In the genomic region with DNA sequence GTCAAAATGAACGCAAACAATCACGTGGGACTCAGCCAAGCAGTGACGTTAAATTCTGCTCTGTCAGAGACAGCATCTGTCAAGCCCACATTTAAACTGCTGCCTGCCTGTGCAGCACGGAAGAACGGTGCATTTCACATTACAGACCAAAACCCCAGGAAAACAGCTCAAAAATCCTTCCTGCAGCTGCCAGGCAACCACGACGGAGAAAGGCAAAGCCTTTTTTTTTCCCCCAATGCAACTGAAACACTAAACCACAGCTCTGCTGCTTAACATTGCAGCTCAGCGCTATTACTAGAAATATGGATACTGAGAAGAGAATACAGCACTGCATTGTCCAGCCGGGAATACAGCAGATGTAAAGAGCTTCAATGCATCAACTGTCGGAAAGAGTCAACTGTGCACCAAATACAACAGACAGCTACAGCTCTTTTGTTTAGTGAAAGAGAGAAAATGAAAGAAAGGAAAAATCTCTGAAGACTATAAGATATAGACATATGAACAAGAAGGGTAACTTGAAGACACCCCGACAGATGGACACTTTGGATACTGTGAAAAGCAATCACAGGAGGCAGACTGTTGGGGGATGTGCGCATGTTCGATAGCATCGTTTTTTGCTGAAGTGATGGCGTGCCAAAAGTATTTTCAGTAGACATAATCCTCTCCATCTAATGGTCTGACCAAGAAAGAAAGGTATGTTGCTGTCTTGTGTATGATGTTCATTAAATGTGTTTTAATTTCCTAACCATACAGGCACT, we compare ENCODE assay signal across 8 mouse cellular contexts. TPM values are rescaled to one million over a fixed set of nuclear protein-coding genes. Genes with fewer than 3 reads are reported as not detected.
DNase-seq lines count a peak whose midpoint lies in the region; ATAC-seq and TF ChIP-seq lines count a peak whose summit lies in the region.

A gene (plus strand): TSS at position 15 of the 758 bp plus-strand sequence.

- H3K27ac ChIP-seq in heart, embryonic 10.5 days, result no peak within 1 kb of the TSS
- peak within 1 kb of the TSS; percentile 88 for H3K27ac ChIP-seq in forebrain, postnatal 0 days (ENCODE audit: low read depth, low read length)
- H3K27ac ChIP-seq in small intestine, adult 2 months (ENCODE audit: insufficient read depth, low read depth, low read length), result no peak within 1 kb of the TSS

- H3K4me1 ChIP-seq in heart, embryonic 10.5 days, result no peaks in the 10 kb centered on the region
- no peaks in the 10 kb centered on the region for H3K4me1 ChIP-seq in forebrain, postnatal 0 days (ENCODE audit: insufficient read depth)
- no peaks in the 10 kb centered on the region for H3K4me1 ChIP-seq in small intestine, adult 2 months (ENCODE audit: control insufficient read depth, insufficient read depth, insufficient read length, low read length)

- H3K4me2 ChIP-seq in forebrain, postnatal 0 days (ENCODE audit: low read depth), result peak within 1 kb of the TSS; percentile 50

- peak; percentile 94 for ATAC-seq in forebrain, postnatal 0 days
- ATAC-seq in megakaryocyte-erythroid progenitor cell, adult 5-6 weeks (replicated peaks; ENCODE audit: low FRiP score, low TSS enrichment, poor library complexity, severe bottlenecking), result peak; percentile 82
- no peak for ATAC-seq in monocyte, adult 5-6 weeks (replicated peaks; ENCODE audit: insufficient number of reproducible peaks, low FRiP score, low TSS enrichment, poor library complexity, severe bottlenecking)

- H3K9ac ChIP-seq in forebrain, postnatal 0 days, result peak within 1 kb of the TSS; percentile 65

- H3K4me3 ChIP-seq in heart, embryonic 10.5 days, result no peak within 1 kb of the TSS
- peak within 1 kb of the TSS; percentile 47 for H3K4me3 ChIP-seq in forebrain, postnatal 0 days (ENCODE audit: low read depth, low read length)
- H3K4me3 ChIP-seq in small intestine, adult 2 months (ENCODE audit: low read depth, low read length), result 0 out of 2 replicates have a peak within 1 kb of the TSS, but pooled peaks have one; percentile 1

- no peaks in the 10 kb centered on the region for H3K9me3 ChIP-seq in heart, embryonic 10.5 days
- no peaks in the 10 kb centered on the region for H3K9me3 ChIP-seq in forebrain, postnatal 0 days (ENCODE audit: low read length)

- no peak for TF ChIP-seq POLR2A in small intestine, adult 2 months (IDR thresholded peaks at IDR 0.05; ENCODE audit: low read depth, low read length)

- WGBS in heart, embryonic 10.5 days, result 83% methylated on average over 15 of the region's 15 CpGs
- 9% methylated on average over 15 of the region's 15 CpGs for WGBS in forebrain, postnatal 0 days
- WGBS in small intestine, adult 2 months, result 70% methylated on average over 15 of the region's 15 CpGs

- no peak for TF ChIP-seq CTCF in forebrain, postnatal 0 days (IDR thresholded peaks at IDR 0.05; ENCODE audit: low read depth)
- no peak for TF ChIP-seq CTCF in small intestine, adult 2 months (IDR thresholded peaks at IDR 0.05; ENCODE audit: extremely low read depth, insufficient read length, insufficient replicate concordance, low read depth, low read length)

- DNase-seq in heart, adult 11 months, result peak; percentile 81
- no peak for DNase-seq in heart, embryonic 10.5 days (ENCODE audit: low spot score)
- peak; percentile 34 to 50 for DNase-seq in adrenal gland, postnatal 36 days
- peak; percentile 91 for DNase-seq in forebrain, postnatal 0 days
- peak; percentile 23 for DNase-seq in kidney, postnatal 10 days

- H3K36me3 ChIP-seq in heart, embryonic 10.5 days, result no peaks in the 10 kb centered on the region
- H3K36me3 ChIP-seq in forebrain, postnatal 0 days (ENCODE audit: insufficient read depth), result no peaks in the 10 kb centered on the region
- no peaks in the 10 kb centered on the region for H3K36me3 ChIP-seq in small intestine, adult 2 months (ENCODE audit: control insufficient read depth, insufficient read depth, low read length)

- no peaks in the 10 kb centered on the region for H3K27me3 ChIP-seq in heart, embryonic 10.5 days (ENCODE audit: insufficient read depth, poor library complexity, severe bottlenecking)
- no peaks in the 10 kb centered on the region for H3K27me3 ChIP-seq in forebrain, postnatal 0 days (ENCODE audit: insufficient read depth, low read length)
- H3K27me3 ChIP-seq in small intestine, adult 2 months (ENCODE audit: control insufficient read depth, insufficient read depth, low read length), result no peaks in the 10 kb centered on the region

RNA-seq across cellular contexts. Expression of the gene that starts here (rescaled TPM):
- 0.15 and 0.26 TPM in 2 replicates for polyA plus RNA-seq in heart, embryonic 10.5 days (2016; fragmentation: Nextera tagmentation; extraction: Ambion mirVana)
- 10 to 100 TPM in 1 of 2 experiments, 1 to 10 TPM in 1; 9.9 to 12.9 TPM for total RNA-seq in adrenal gland, postnatal 36 days (2021)
- 25.6 and 28.1 TPM in 2 replicates for total RNA-seq in forebrain, postnatal 0 days (2014; rRNA removed)
- 7.2 and 8.1 TPM in 2 replicates for polyA plus RNA-seq in forebrain, postnatal 0 days (2015; fragmentation: Nextera tagmentation; extraction: Ambion mirVana)
- total RNA-seq in megakaryocyte-erythroid progenitor cell, adult 5-6 weeks (2014; fragmentation: Nextera tagmentation), result 0.15 TPM in 1 of 2 replicates, not detected in the other
- total RNA-seq in megakaryocyte-erythroid progenitor cell, adult 5-6 weeks (2017), result 0.05 TPM in 1 of 2 replicates, not detected in the other
- not detected in 2 replicates for polyA plus RNA-seq in small intestine, adult 2 months (2012; rRNA removed)
- total RNA-seq in monocyte, adult 5-6 weeks (2017), result 0.10 TPM in 2 of 3 replicates, not detected in the other

Comparison
In these comparisons a context has a peak if more than half of its experiments do, and no peak if none do; other contexts are left out.
1. Peak in ATAC-seq in megakaryocyte-erythroid progenitor cell, adult 5-6 weeks; RNA of the gene not detected or under 1 TPM.